Mouse (Mus musculus) CH12.LX (cell line): ENCODE data around the gene Thsd4. TPM values are rescaled to one million over a fixed set of nuclear protein-coding genes. Genes with fewer than 3 reads are reported as not detected.

Experiments
- DNase-seq: peaks from one replicate; pipeline ENCODE4 v3.0.0-alpha.2; 2013; ENCODE audit errors: extremely low read depth
- H3K27ac ChIP-seq: 2 replicates; pipeline ENCODE4 v1.5.1; 2012; ENCODE audit warnings: low read depth, mild to moderate bottlenecking, control low read depth, moderate library complexity; ENCODE audit not compliant: insufficient read depth
- H3K27me3 ChIP-seq: replicated peaks from 2 replicates; pipeline ENCODE3; 2012; ENCODE audit warnings: inconsistent platforms
- H3K36me3 ChIP-seq, 2 experiments: replicated peaks in 1 of 2; 2 replicates each; pipeline versions ENCODE3 to v1.6.1; 2012; ENCODE audit warnings: inconsistent platforms in 1 of 2, low read length in 1 of 2, mild to moderate bottlenecking in 1 of 2, mixed read lengths in 1 of 2, moderate library complexity in 1 of 2; ENCODE audit not compliant: control insufficient read depth in 1 of 2, insufficient read depth in 1 of 2
- H3K4me1 ChIP-seq, 2 experiments: 2 replicates each; pipeline ENCODE4 v1.6.1; 2012; ENCODE audit warnings: inconsistent platforms in 1 of 2, moderate library complexity in 1 of 2; ENCODE audit not compliant: insufficient read depth in 2 of 2, control insufficient read depth in 1 of 2
- H3K4me2 ChIP-seq: 2 replicates; pipeline ENCODE4 v1.6.1; 2012; ENCODE audit warnings: low read depth, mild to moderate bottlenecking, control low read depth; ENCODE audit not compliant: poor library complexity, insufficient read depth, severe bottlenecking
- H3K4me3 ChIP-seq, 3 experiments: fragments of 150-350 bp in 1 of 3; sonication (generic) in 1 of 3; replicated peaks in 1 of 3; 2 replicates each; pipeline versions ENCODE3 to v1.5.1; 2011 to 2012; ENCODE audit warnings: low read depth in 2 of 3, low read length in 2 of 3, mild to moderate bottlenecking in 2 of 3, moderate library complexity in 2 of 3, control low read depth in 1 of 3, improper control_type of control experiment in 1 of 3, inconsistent platforms in 1 of 3, mixed read lengths in 1 of 3; ENCODE audit not compliant: poor library complexity in 1 of 3
- H3K79me2 ChIP-seq: replicated peaks from 2 replicates; pipeline ENCODE4 v1.6.1; 2012; ENCODE audit warnings: mild to moderate bottlenecking, moderate library complexity; ENCODE audit not compliant: control insufficient read depth, poor library complexity, insufficient read depth, severe bottlenecking; ENCODE audit errors: extremely low read depth
- H3K9ac ChIP-seq: 2 replicates; pipeline ENCODE4 v1.6.1; 2012; ENCODE audit warnings: low read depth, mild to moderate bottlenecking, control low read depth, moderate library complexity; ENCODE audit not compliant: insufficient read depth
- H3K9me3 ChIP-seq: replicated peaks from 2 replicates; pipeline ENCODE3; 2012; ENCODE audit warnings: low read length, inconsistent platforms, mixed read lengths
- BHLHE40 ChIP-seq: IDR thresholded peaks from 2 replicates; pipeline ENCODE4 v1.6.1; 2011; ENCODE audit warnings: mild to moderate bottlenecking, low read depth, low read length, improper control_type of control experiment
- CHD1 ChIP-seq: IDR thresholded peaks from 2 replicates; pipeline ENCODE4 v1.6.1; 2012; ENCODE audit warnings: low read depth, low read length, improper control_type of control experiment, inconsistent platforms
- CHD2 ChIP-seq: IDR thresholded peaks from 2 replicates; pipeline ENCODE4 v1.6.1; 2011; ENCODE audit warnings: low read length, improper control_type of control experiment
- CTCF ChIP-seq, 2 experiments: IDR thresholded peaks in 1 of 2; conservative IDR thresholded peaks in 1 of 2; 2 replicates each; pipeline ENCODE4 v1.5.1; 2011 to 2012; ENCODE audit warnings: low read depth in 2 of 2, low read length in 2 of 2, improper control_type of control experiment in 1 of 2, inconsistent platforms in 1 of 2, mild to moderate bottlenecking in 1 of 2, moderate library complexity in 1 of 2
- E2F4 ChIP-seq: IDR thresholded peaks from 2 replicates; pipeline ENCODE4 v1.6.1; 2011; ENCODE audit warnings: low read depth, low read length, improper control_type of control experiment; ENCODE audit not compliant: insufficient replicate concordance
- ETS1 ChIP-seq: conservative IDR thresholded peaks from 2 replicates; pipeline ENCODE4 v1.6.1; 2012; ENCODE audit warnings: low read depth, mild to moderate bottlenecking, inconsistent platforms, low read length, improper control_type of control experiment, moderate library complexity
- HCFC1 ChIP-seq: IDR thresholded peaks from 2 replicates; pipeline ENCODE4 v1.6.1; 2012; ENCODE audit warnings: low read depth, mild to moderate bottlenecking, inconsistent platforms, low read length, improper control_type of control experiment
- JUND ChIP-seq: conservative IDR thresholded peaks from 2 replicates; pipeline ENCODE4 v1.6.1; 2011; ENCODE audit warnings: low read depth, low read length, improper control_type of control experiment
- KAT2A ChIP-seq: IDR thresholded peaks from 2 replicates; pipeline ENCODE4 v1.6.1; 2012; ENCODE audit warnings: low read length, improper control_type of control experiment, inconsistent platforms; ENCODE audit not compliant: insufficient replicate concordance
- MAFK ChIP-seq: IDR thresholded peaks from 2 replicates; pipeline ENCODE4 v1.6.1; 2011; ENCODE audit warnings: low read length, improper control_type of control experiment; ENCODE audit not compliant: insufficient replicate concordance
- MXI1 ChIP-seq: IDR thresholded peaks from 2 replicates; pipeline ENCODE4 v1.6.1; 2011; ENCODE audit warnings: mild to moderate bottlenecking, low read depth, low read length, improper control_type of control experiment
- MYC ChIP-seq: IDR thresholded peaks from 2 replicates; pipeline ENCODE4 v1.6.1; 2011; ENCODE audit warnings: low read depth, mild to moderate bottlenecking, improper control_type of control experiment, low read length
- NRF1 ChIP-seq: IDR thresholded peaks from 2 replicates; pipeline ENCODE4 v1.6.1; 2014; ENCODE audit warnings: low read depth, mild to moderate bottlenecking, inconsistent platforms, low read length, improper control_type of control experiment, moderate library complexity
- POLR2AphosphoS2 ChIP-seq: IDR thresholded peaks from 2 replicates; pipeline ENCODE4 v1.6.1; 2011; ENCODE audit warnings: low read depth, low read length, improper control_type of control experiment
- RCOR1 ChIP-seq: conservative IDR thresholded peaks from 2 replicates; pipeline ENCODE4 v1.6.1; 2012; ENCODE audit warnings: low read depth, mild to moderate bottlenecking, inconsistent platforms, low read length, improper control_type of control experiment
- UBTF ChIP-seq: IDR thresholded peaks from 2 replicates; pipeline ENCODE4 v1.6.1; 2012; ENCODE audit warnings: low read depth, mild to moderate bottlenecking, inconsistent platforms, low read length, improper control_type of control experiment, moderate library complexity
- USF1 ChIP-seq: IDR thresholded peaks from 2 replicates; pipeline ENCODE4 v1.6.1; 2014; ENCODE audit warnings: low read depth, mild to moderate bottlenecking, inconsistent platforms, low read length, improper control_type of control experiment
- ZC3H11A ChIP-seq: IDR thresholded peaks from 2 replicates; pipeline ENCODE4 v1.6.1; 2012; ENCODE audit warnings: low read depth, mild to moderate bottlenecking, inconsistent platforms, low read length, improper control_type of control experiment
- ZKSCAN1 ChIP-seq: IDR thresholded peaks from 2 replicates; pipeline ENCODE4 v1.6.1; 2012; ENCODE audit warnings: low read depth, inconsistent platforms, low read length, improper control_type of control experiment, borderline replicate concordance
- ZNF384 ChIP-seq: IDR thresholded peaks from 2 replicates; pipeline ENCODE4 v1.6.1; 2012; ENCODE audit warnings: low read depth, low read length, improper control_type of control experiment, inconsistent platforms
- dilution Hi-C: fragments of 300-500 bp; cut with MboI; formaldehyde crosslinking; loops from 2 replicates; pipeline ENCODE4 v1.14.3; 2020; ENCODE audit warnings: low sequenced_read_pairs; ENCODE audit not compliant: extremely low pct_unique_long_range_greater_than_20kb, extremely low pct_ligation_motif_present
- in situ Hi-C: fragments of 300-500 bp; cut with MboI; formaldehyde crosslinking; loops from 3 replicates; pipeline ENCODE4 v1.14.3; 2019; ENCODE audit warnings: low sequenced_read_pairs, low pct_ligation_motif_present, low pct_unique_long_range_greater_than_20kb, mixed read lengths
- polyA plus RNA-seq: library from polyadenylated mRNA; unstranded; fragments of >175 nt; gene quantifications from 2 replicates; pipeline ENCODE4 v1.2.1, GENCODE M21; 2012; ENCODE audit warnings: low read depth; ENCODE audit not compliant: insufficient read length
- total RNA-seq, 2 experiments: library from RNA; depleted of rRNA; stranded (reverse); fragments of 300-350 nt in 1 of 2; fragments of >200 nt in 1 of 2; gene quantifications; 2 replicates each; pipeline ENCODE4 v1.2.3; 2012 to 2014

The Thsd4 gene
- total and polyA plus RNA-seq, 3 experiments = not detected

DNA sequence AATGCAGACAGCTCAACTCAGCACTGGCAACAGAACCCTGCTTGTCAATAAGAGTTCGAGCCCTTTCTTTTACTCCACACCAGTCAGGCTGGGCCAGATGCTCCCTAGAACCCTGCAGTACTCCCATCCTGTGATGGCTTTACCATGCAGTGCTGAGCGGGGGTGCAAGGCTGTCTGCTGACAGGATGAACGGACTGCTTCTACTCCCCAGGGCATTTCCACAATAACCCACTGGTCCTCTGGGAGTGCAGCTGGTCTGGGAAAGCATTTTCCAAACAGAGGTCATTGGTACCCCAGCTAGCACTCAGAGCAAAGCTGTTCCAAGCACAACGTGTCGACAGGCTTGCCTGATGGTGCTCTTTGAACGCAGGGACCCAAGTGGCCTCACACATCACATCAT is 226.6 kb downstream of the Thsd4 start:
- no peak overlapping the region for H3K27ac ChIP-seq
- H3K79me2 ChIP-seq = no peaks in the 10 kb centered on the region
- dilution Hi-C loops (no loop called here), in situ Hi-C loops (no loop called here)
- no peaks in the 10 kb centered on the region for H3K27me3 ChIP-seq
- no peak overlapping the region for H3K4me3 ChIP-seq
- no peaks in the 10 kb centered on the region for H3K9me3 ChIP-seq
- no peak overlapping the region for H3K4me2 ChIP-seq
- H3K36me3 ChIP-seq = no peaks in the 10 kb centered on the region
- no peak for DNase-seq
- H3K9ac ChIP-seq = no peak overlapping the region
- TF ChIP-seq HCFC1 = no peak
- no peak for TF ChIP-seq CHD1
- TF ChIP-seq ZNF384 = no peak
- no peak for TF ChIP-seq ZKSCAN1
- peaks cover 0 to 8% of the 10 kb centered on the region in 2 experiments; a peak in 2 of 4 replicates for H3K4me1 ChIP-seq

DNA sequence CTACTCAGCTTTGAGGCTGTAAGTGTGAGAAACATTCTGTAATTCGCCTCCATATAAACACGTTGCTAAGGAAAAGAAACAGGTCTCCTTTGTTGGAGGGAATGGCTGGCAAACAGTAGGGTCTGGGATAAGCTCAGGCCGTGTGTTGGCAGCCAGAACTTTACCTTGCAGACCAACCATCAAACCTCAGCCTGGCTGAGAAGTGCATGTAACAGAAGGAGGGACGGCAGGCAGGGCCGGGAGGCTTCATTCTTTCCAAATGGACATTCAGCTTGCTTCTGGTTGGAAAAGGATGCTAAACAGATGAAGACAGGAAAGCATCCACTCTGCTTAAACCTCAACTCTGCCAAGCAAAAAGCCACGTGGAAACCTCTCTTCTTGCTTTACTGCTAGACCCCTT is 228.7 kb downstream of the Thsd4 start:
- Histone ChIP-seq H3K36me3 (no peaks in the 10 kb centered on the region), H3K79me2 (no peaks in the 10 kb centered on the region), H3K27me3 (no peaks in the 10 kb centered on the region), H3K27ac (no peak overlapping the region), H3K4me3 (no peak overlapping the region), H3K9me3 (no peaks in the 10 kb centered on the region), H3K9ac (no peak overlapping the region), H3K4me2 (no peak overlapping the region), H3K4me1 (peaks cover 0 to 11% of the 10 kb centered on the region in 2 experiments; a peak in 2 of 4 replicates)
- TF ChIP-seq USF1 (no peak), NRF1 (no peak), MXI1 (no peak), JUND (no peak), MAFK (no peak), ZC3H11A (no peak), ETS1 (no peak), MYC (no peak), POLR2AphosphoS2 (no peak)
- no peak for DNase-seq
- dilution Hi-C loops (no loop called here), in situ Hi-C loops (no loop called here)

DNA sequence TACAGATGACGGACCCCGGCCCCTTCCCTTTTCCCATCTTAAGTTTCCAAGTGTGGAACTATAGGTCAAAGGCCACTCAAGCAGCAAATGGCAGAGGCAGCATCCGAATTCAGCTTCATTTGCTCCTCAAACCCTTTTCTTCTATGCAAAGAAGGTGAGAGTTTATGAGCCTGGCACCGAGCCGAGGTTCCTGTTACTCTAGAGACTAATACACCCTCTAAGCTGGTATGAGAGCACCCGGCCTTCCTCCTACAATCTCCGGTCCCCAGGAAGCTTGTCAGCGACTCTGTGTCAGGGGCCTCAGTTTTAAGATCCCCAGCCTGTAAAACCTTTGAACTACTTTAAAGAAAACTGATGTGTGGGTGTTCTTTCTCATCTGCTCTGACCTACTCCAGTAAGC is 231.1 kb downstream of the Thsd4 start:
- no peaks in the 10 kb centered on the region for H3K27me3 ChIP-seq
- no peak for TF ChIP-seq ZKSCAN1
- TF ChIP-seq MXI1 = no peak
- TF ChIP-seq MYC = no peak
- TF ChIP-seq CTCF (conservative IDR thresholded peaks at IDR 0.05 in 1 of 2, IDR thresholded peaks at IDR 0.05 in 1 of 2; ENCODE audit: low read depth in 2 of 2, low read length in 2 of 2) = no peak
- TF ChIP-seq BHLHE40 = no peak
- TF ChIP-seq KAT2A = no peak
- no peak for TF ChIP-seq UBTF
- TF ChIP-seq E2F4 = no peak
- TF ChIP-seq RCOR1 = no peak
- TF ChIP-seq CHD2 = no peak

More for the DNA sequence above, 231.1 kb downstream of the Thsd4 start:
- H3K36me3 ChIP-seq = no peaks in the 10 kb centered on the region
- no peak overlapping the region for H3K9ac ChIP-seq
- H3K4me2 ChIP-seq = no peak overlapping the region
- no peaks in the 10 kb centered on the region for H3K79me2 ChIP-seq
- no peak overlapping the region for H3K27ac ChIP-seq
- no peak overlapping the region for H3K4me3 ChIP-seq
- peaks cover 0 to 24% of the 10 kb centered on the region in 2 experiments; a peak in 2 of 4 replicates for H3K4me1 ChIP-seq
- in situ Hi-C loops (no loop called here), dilution Hi-C loops (no loop called here)
- no peak for DNase-seq
- H3K9me3 ChIP-seq = peaks cover 2% of the 10 kb centered on the region
